Mouse (Mus musculus) thymus, postnatal 4 days (tissue): ENCODE measurements around the gene Mrpl14.

ENCODE experiments used
- DNase-seq: peaks from one replicate; pipeline ENCODE4 v3.0.0; 2021

Mrpl14 gene

GRCm38 (mm10) chr17:45689120-45689519 lies 3.0 kb downstream of the Mrpl14 start:
- no peak for DNase-seq

DNA sequence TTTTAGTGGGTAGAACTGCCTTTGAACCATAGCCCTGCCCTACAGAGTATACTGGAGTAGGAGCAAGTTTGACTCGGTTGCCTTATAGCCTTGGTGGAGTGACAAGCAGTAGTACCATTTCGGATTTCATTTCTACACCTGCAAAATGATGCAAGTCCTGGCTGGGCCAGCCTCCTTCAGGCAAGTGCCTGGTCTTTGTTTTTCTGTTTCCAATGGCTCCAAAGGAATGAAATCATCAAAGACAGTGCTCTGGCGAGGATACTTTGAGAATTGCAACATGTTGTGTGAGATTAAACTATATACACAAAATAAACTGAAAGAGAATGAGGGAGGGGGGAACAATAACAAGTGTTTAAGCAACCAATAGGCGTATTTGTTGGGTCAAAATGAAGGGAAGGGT lies 3.9 kb downstream of the Mrpl14 start:
- DNase-seq, result no peak

DNA sequence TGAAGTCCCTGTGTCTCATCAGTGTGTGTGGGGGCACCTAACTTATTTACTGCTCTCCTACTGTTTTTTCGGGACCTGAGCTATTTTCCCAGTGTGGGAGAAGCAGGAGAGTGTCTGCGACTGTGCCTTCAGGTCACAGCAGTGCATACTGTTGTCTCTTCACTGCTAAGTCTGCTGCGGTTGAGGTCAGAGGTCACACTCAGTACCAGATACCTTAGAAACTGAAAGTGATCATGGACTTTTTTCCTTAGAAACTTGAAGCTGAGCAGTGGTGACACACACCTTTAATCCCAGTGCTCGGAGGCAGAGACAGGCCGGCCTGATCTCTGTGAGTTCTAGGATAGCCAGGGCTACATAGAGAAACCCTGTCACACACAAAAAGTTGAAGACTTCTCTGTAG lies 6.0 kb downstream of the Mrpl14 start:
- DNase-seq, result no peak

- no peak for DNase-seq
Observed at GRCm38 (mm10) chr17:45693812-45694565, 7.9 kb downstream of the Mrpl14 start.

DNA sequence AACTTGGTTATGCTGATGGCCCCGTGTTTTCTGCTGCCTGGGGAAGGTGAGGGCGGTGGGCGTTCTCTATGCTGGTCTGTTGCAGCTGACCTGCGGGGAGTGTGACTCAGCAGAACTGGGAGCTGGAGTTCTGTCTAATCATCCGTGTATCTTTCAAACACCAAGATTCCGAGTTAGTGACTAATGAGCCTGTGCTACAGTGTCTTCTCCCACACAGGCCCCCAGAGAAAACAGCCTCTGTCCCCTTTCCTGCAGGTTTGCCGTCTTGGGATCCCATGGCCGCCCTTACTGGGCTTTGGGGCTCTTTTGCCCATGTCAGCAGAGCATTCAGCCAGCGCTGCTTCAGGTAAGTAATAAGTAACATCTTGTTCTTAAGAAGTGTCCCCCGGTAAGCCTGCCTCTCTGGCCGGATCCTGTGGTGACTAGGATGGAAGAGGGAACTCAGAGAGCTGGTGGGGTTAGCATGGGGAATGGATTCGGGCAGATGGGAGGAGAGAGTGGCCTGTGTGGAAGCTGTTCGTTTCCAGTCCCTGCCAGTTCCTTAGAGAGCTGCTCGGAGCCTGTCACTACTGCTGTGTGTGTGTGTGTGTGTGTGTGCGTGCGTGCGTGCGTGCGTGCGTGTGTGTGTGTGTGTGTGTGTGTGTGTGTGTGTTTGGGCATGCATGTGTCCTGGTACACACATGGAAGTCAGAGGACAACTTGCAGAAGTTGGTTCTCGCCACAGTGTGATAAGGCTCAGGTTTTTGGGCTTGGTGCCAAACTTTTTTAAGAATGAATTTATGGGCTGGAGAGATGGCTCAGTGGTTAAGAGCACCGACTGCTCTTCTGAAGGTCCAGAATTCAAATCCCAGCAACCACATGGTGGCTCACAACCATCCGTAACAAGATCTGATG lies 9.4 kb downstream of the Mrpl14 start:
- no peak for DNase-seq

DNA sequence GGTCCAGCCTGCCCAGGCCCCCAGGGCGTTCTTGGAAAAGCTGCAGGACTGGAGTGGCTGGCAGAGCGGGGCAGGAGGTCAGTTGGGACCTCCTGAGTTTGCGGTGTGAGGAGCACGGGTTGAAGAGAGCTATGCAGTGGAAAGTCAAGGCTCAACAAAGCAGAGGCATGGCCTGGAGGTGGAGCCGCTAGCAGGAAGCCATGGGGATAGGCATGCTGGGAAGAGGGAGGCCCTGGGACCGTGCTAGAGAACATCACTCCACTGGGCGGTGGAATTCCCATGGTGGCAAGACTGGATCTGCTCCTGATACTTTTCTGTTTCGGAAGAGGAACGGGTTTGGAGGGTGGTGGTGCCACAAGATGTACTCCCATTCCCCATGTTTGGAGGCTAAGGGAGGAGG lies 10.9 kb downstream of the Mrpl14 start:
- DNase-seq, result no peak

- DNase-seq, result no peak
Observed at GRCm38 (mm10) chr17:45698368-45698767, 12.2 kb downstream of the Mrpl14 start.

- no peak for DNase-seq
Observed at GRCm38 (mm10) chr17:45699039-45699740, 13.1 kb downstream of the Mrpl14 start.

GRCm38 (mm10) chr17:45700496-45701235 lies 14.5 kb downstream of the Mrpl14 start:
- DNase-seq, result no peak

GRCm38 (mm10) chr17:45701236-45701591 lies 15.1 kb downstream of the Mrpl14 start:
- no peak for DNase-seq

DNA sequence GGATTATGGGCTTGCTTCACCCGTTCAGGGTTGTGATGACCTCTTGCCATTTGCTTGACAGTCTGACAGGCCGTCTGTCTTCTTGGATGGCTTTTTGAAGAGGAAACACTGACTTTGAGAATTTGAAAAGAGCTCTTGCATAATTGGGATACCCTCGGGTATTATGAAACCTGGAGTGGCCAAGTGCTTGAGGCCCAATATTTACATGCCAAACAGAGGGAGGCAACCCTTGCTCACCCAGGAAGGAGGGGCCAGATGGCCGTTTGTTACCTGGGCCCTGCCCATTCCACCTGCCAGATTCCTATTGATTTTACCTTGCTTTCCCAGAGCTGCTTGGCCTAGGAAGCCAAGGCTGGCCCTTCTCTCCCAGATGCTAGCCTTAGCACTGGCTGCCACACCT lies 16.1 kb downstream of the Mrpl14 start:
- no peak for DNase-seq

- DNase-seq, result no peak
Observed at GRCm38 (mm10) chr17:45703187-45703586, 17.1 kb downstream of the Mrpl14 start.

GRCm38 (mm10) chr17:45706796-45707195 lies 20.7 kb downstream of the Mrpl14 start:
- DNase-seq, result no peak

DNA sequence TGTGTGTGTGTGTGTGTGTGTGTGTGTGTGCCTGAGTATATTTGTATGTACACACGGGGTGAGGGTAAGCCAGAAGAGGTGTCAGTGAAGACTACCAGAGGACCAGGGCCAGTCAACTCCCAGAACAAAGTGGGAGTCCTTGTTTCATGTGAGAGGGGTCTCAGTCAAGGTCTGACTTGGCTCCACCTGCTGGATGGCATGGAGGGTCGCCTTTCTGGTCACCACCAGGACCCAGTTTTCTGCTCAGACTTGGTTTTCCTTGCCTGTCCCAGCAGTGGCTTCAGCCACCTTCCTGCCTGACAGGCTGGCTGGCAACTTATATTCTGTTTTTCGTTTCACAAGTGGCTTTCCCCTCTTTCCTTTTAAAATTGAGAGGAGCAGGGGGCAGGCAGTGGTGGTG lies 21.3 kb downstream of the Mrpl14 start:
- DNase-seq, result no peak

DNA sequence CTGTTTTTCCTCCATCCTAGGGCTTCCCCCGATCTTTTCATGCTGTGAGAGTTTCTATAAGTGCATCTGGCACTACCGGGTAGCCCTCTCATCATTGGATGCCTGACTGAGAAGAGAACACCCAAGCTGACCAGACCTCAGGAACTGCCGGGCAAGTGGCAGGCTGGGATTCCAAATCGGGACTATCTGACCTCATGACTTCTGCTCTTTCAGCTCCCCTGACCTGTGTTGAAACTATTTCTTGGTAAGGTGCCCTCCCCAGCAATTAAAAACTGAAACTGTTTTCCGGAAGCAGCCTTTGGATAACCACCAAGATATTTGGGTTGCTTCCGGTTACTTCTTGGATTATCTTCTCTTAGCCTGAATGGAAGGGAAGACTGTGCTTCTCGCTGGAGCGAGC lies 22.1 kb downstream of the Mrpl14 start:
- no peak for DNase-seq

- DNase-seq, result no peak
Observed at GRCm38 (mm10) chr17:45709829-45710228, 23.7 kb downstream of the Mrpl14 start.

GRCm38 (mm10) chr17:45710407-45710806 lies 24.3 kb downstream of the Mrpl14 start:
- no peak for DNase-seq

- DNase-seq, result no peak
Observed at GRCm38 (mm10) chr17:45711525-45711924, 25.4 kb downstream of the Mrpl14 start.

- peak; percentile 85 for DNase-seq
Observed at GRCm38 (mm10) chr17:45718323-45718722, 32.2 kb downstream of the Mrpl14 start.

- peak; percentile 87 for DNase-seq
Observed at GRCm38 (mm10) chr17:45723732-45724573, 37.8 kb downstream of the Mrpl14 start.

- no peak for DNase-seq
Observed at GRCm38 (mm10) chr17:45724574-45724921, 38.4 kb downstream of the Mrpl14 start.

GRCm38 (mm10) chr17:45726249-45726648 lies 40.1 kb downstream of the Mrpl14 start:
- peak; percentile 34 for DNase-seq
